Mouse (Mus musculus) intestine, postnatal 0 days (tissue): Measurements from ENCODE around the gene Exosc8. TPM values are rescaled to one million over a fixed set of nuclear protein-coding genes. Genes with fewer than 3 reads are reported as not detected.
"Not testable (repeated sequence)": the region's sequence is repeated elsewhere in the genome, so short reads cannot be mapped to it uniquely, and the experiment has no call there.

Experiments
- ATAC-seq: fragments of 200-750 bp; cut with Nextera tagmentation; 2 replicates; pipeline ENCODE4 v1.8.0; 2017; ENCODE audit warnings: mild to moderate bottlenecking, moderate TSS enrichment, moderate library complexity
- H3K27ac ChIP-seq: fragments of 300-500 bp; sonication (generic); 2 replicates; pipeline ENCODE4 v1.5.1; 2014; ENCODE audit warnings: mild to moderate bottlenecking, low read depth, low read length, moderate library complexity
- H3K27me3 ChIP-seq: fragments of 300-500 bp; sonication (generic); replicated peaks from 2 replicates; pipeline ENCODE4 v1.6.1; 2014; ENCODE audit warnings: low read length, mixed read lengths; ENCODE audit not compliant: control insufficient read depth, insufficient read depth
- H3K36me3 ChIP-seq: fragments of 300-500 bp; sonication (generic); 2 replicates; pipeline ENCODE4 v1.6.1; 2014; ENCODE audit warnings: mild to moderate bottlenecking, moderate library complexity; ENCODE audit not compliant: control insufficient read depth, insufficient read depth
- H3K4me1 ChIP-seq: fragments of 300-500 bp; sonication (generic); replicated peaks from 2 replicates; pipeline ENCODE4 v1.6.1; 2014; ENCODE audit warnings: antibody characterized with exemption, low read length, mixed read lengths; ENCODE audit not compliant: control insufficient read depth, insufficient read depth
- H3K4me2 ChIP-seq: fragments of 300-500 bp; sonication (generic); replicated peaks from 2 replicates; pipeline ENCODE4 v1.6.1; 2014; ENCODE audit warnings: low read depth, mild to moderate bottlenecking, moderate library complexity
- H3K4me3 ChIP-seq: fragments of 300-500 bp; sonication (generic); 2 replicates; pipeline ENCODE4 v1.5.1; 2014; ENCODE audit warnings: low read depth, low read length
- H3K9ac ChIP-seq: fragments of 300-500 bp; sonication (generic); 2 replicates; pipeline ENCODE4 v1.6.1; 2014; ENCODE audit warnings: mild to moderate bottlenecking, low read depth, low read length
- H3K9me3 ChIP-seq: fragments of 300-500 bp; sonication (generic); 2 replicates; pipeline ENCODE4 v1.6.1; 2016; ENCODE audit warnings: mixed run types; ENCODE audit not compliant: control insufficient read depth
- CTCF ChIP-seq: sonication (generic); IDR thresholded peaks from 2 replicates; pipeline ENCODE4 v1.5.1; 2016; ENCODE audit warnings: low read depth, mild to moderate bottlenecking, control low read depth, antibody characterized with exemption, moderate library complexity
- WGBS: fragments of 180-500 bp; shearing (Covaris S2); extraction: QIAGEN DNeasy Blood & Tissue Kit; methylation state at CpG from one replicate; pipeline ENCODE4 v1.1.7; 2014; 5-methylcytosine and 5-hydroxymethylcytosine counted together
- polyA plus RNA-seq: library from polyadenylated mRNA; unstranded; fragments of >200 nt; fragmentation: Nextera tagmentation; extraction: Ambion mirVana; gene quantifications from 2 replicates; pipeline ENCODE4 v1.2.1, GENCODE M21; 2015

Gene Exosc8
- polyA plus RNA-seq, 1 experiment from 2014 or later = 31.7 TPM

DNA sequence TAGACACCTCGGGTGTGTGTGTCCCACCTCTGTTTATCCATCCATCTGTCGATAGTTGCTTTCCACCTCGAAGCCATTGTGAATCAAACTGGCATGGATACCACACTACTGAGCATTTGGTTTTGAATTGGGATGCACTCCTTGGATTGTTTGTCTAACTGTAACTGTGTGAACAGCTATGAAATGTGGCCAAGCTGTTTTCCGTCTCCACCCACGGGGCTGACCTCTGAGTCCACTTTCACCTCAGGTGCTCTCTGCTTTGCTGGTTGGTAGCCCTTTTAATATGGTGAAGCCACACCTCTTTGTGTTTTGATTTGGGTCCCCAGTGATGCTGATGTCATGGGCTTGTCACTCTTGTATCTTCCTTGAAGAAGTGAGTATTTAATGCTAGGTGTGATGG is 31.6 kb upstream of the Exosc8 start:
- no peak overlapping the region for H3K4me2 ChIP-seq
- no peak for TF ChIP-seq CTCF
- no peak overlapping the region for H3K27ac ChIP-seq
- WGBS = 61% methylated on average over 5 of the region's 5 CpGs
- H3K4me3 ChIP-seq = no peak overlapping the region
- ATAC-seq = no peak
- no peak overlapping the region for H3K9ac ChIP-seq
- no peaks in the 10 kb centered on the region for H3K9me3 ChIP-seq
- H3K36me3 ChIP-seq = no peaks in the 10 kb centered on the region
- no peaks in the 10 kb centered on the region for H3K4me1 ChIP-seq
- H3K27me3 ChIP-seq = no peaks in the 10 kb centered on the region

- WGBS = 64% methylated on average over 14 of the region's 14 CpGs
- no peak overlapping the region for H3K9ac ChIP-seq
- H3K27ac ChIP-seq = no peak overlapping the region
- no peak overlapping the region for H3K4me2 ChIP-seq
- TF ChIP-seq CTCF = no peak
- H3K9me3 ChIP-seq = no peaks in the 10 kb centered on the region
- ATAC-seq = no peak
- H3K4me3 ChIP-seq = no peak overlapping the region
- no peaks in the 10 kb centered on the region for H3K4me1 ChIP-seq
- no peaks in the 10 kb centered on the region for H3K27me3 ChIP-seq
- no peaks in the 10 kb centered on the region for H3K36me3 ChIP-seq
These were observed 30.8 kb upstream of the Exosc8 start for GRCm38 (mm10) chr3:54766034-54766433.

DNA sequence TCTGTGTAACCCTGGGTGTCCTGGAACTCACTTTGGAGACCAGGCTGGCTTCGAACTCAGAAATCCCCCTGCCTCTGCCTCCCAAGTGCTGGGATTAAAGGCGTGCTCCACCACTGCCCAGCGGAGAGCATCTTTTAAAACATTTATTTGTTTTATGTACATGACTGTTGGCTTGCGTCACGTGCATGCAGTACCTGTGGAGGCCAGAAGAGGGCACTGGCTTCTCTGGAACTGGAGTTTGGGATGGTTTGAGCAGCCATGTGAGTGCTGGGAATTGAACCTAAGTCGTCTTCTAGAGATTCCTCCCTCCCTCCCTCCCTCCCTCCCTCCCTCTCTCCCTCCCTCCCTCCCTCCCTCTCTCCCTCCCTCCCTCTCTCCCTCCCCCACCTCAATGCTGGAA is 30.3 kb upstream of the Exosc8 start:
- WGBS = 93% methylated on average over 6 of the region's 6 CpGs
- peak; percentile 57 for TF ChIP-seq CTCF
- H3K27ac ChIP-seq = not testable (repeated sequence)

DNA sequence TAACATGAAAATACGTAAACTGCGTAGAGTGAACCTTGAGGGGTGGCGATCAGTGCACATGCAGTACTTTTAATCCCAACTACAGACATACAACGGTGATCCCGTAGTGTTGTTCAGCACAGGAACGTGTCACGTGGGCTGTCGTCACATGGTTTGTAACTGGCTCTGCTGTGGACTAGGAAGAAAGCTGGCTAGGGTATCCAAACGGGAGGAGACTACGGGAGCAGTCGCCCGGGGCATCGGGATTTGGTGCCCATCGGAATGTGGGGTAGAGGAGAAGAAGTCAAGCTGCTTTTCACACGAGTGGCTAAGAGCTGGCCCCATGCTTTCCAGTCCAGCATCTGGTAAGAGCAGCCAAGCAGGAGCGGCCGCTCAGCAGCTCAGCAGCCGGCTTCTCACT is 29.2 kb upstream of the Exosc8 start:
- Histone ChIP-seq H3K36me3 (no peaks in the 10 kb centered on the region), H3K4me2 (peak overlapping the region; percentile 41), H3K27me3 (no peaks in the 10 kb centered on the region), H3K9me3 (no peaks in the 10 kb centered on the region), H3K4me1 (no peaks in the 10 kb centered on the region), H3K4me3 (no peak overlapping the region), H3K9ac (no peak overlapping the region), H3K27ac (no peak overlapping the region)
- ATAC-seq = no peak
- no peak for TF ChIP-seq CTCF
- 69% methylated on average over 18 of the region's 18 CpGs for WGBS

More for the DNA sequence above, 30.3 kb upstream of the Exosc8 start:
- not testable (repeated sequence) for H3K4me3 ChIP-seq, H3K36me3 ChIP-seq, H3K9me3 ChIP-seq, ATAC-seq, H3K4me2 ChIP-seq, H3K4me1 ChIP-seq, H3K27me3 ChIP-seq, H3K9ac ChIP-seq

DNA sequence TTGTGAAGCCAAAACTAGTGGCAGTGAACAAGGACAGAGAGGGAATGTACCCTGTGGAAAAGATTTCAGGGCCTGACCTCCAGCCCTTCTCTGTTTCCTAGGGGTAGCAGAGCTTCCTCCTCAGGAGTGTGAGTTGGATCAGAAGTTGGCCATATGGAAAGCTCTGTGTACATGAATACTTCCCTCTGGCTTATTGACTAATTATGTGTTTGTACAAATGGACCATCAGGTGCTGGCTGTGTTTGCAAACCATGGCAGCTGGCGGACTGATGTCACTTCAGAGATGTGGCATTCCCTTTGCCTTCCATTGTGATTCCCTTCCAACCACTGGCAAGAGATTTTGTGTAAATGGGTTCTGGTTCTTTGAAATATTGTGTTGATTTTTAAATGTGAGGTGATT is 26.1 kb upstream of the Exosc8 start:
- no peak for TF ChIP-seq CTCF
- no peak for ATAC-seq
- Histone ChIP-seq H3K4me2 (no peak overlapping the region), H3K27ac (no peak overlapping the region; the same call in 1 of the 2 replicates), H3K9me3 (no peaks in the 10 kb centered on the region), H3K27me3 (no peaks in the 10 kb centered on the region), H3K9ac (no peak overlapping the region), H3K36me3 (no peaks in the 10 kb centered on the region), H3K4me1 (no peaks in the 10 kb centered on the region), H3K4me3 (no peak overlapping the region)
- WGBS = 94% methylated on average over 1 of the region's 1 CpGs

- peaks cover 7% of the 10 kb centered on the region; the same call in 1 of the 2 replicates for H3K27me3 ChIP-seq
- H3K4me2 ChIP-seq = no peak overlapping the region
- TF ChIP-seq CTCF = no peak
- H3K4me3 ChIP-seq = no peak overlapping the region
- no peak for ATAC-seq
- H3K9ac ChIP-seq = no peak overlapping the region
- no peaks in the 10 kb centered on the region for H3K36me3 ChIP-seq
- H3K4me1 ChIP-seq = no peaks in the 10 kb centered on the region
- no peak overlapping the region for H3K27ac ChIP-seq
- 54% methylated on average over 15 of the region's 15 CpGs for WGBS
- no peaks in the 10 kb centered on the region for H3K9me3 ChIP-seq
These were observed 25.3 kb upstream of the Exosc8 start for GRCm38 (mm10) chr3:54760321-54761115.
